Mouse (Mus musculus) myocyte (in vitro differentiated cells): ENCODE measurements around the gene Gm20521. TPM values are rescaled to one million over a fixed set of nuclear protein-coding genes. Genes with fewer than 3 reads are reported as not detected.
A peak's percentile ranks its signal among the peaks of the same experiment; 100 is the strongest.
"Not testable (repeated sequence)": the region's sequence is repeated elsewhere in the genome, so short reads cannot be mapped to it uniquely, and the experiment has no call there.

Experiments
- H3K27me3 ChIP-seq: one replicate; pipeline ENCODE4 v1.6.1; 2011; ENCODE audit not compliant: control insufficient read depth, insufficient read depth, insufficient read length
- H3K36me3 ChIP-seq: one replicate; pipeline ENCODE4 v1.6.1; 2011; ENCODE audit not compliant: control insufficient read depth, insufficient read depth
- H3K4me2 ChIP-seq: one replicate; pipeline ENCODE4 v1.6.1; 2011; ENCODE audit warnings: low read depth, control low read depth
- H3K4me3 ChIP-seq: one replicate; pipeline ENCODE4 v1.5.1; 2011; ENCODE audit warnings: mild to moderate bottlenecking, control low read depth, moderate library complexity
- H3K79me2 ChIP-seq: one replicate; pipeline ENCODE4 v1.6.1; 2011; ENCODE audit not compliant: control insufficient read depth, insufficient read depth
- H3ac ChIP-seq: one replicate; pipeline ENCODE4 v1.6.1; 2011; ENCODE audit not compliant: control insufficient read depth, insufficient read length
- CEBPB ChIP-seq: IDR thresholded peaks from 2 replicates; pipeline ENCODE4 v1.6.1; 2011; ENCODE audit warnings: mild to moderate bottlenecking, moderate library complexity; ENCODE audit not compliant: poor library complexity, insufficient read depth, severe bottlenecking
- E2F4 ChIP-seq: IDR thresholded peaks from one replicate; pipeline ENCODE4 v1.6.1; 2011; ENCODE audit warnings: mild to moderate bottlenecking, control low read depth, moderate library complexity; ENCODE audit not compliant: insufficient read depth
- MAX ChIP-seq: IDR thresholded peaks from one replicate; pipeline ENCODE4 v1.6.1; 2011; ENCODE audit warnings: low read depth, mild to moderate bottlenecking, control low read depth
- MYOD1 ChIP-seq, 3 experiments: IDR thresholded peaks; one replicate each; pipeline ENCODE4 v1.6.1; 2011; ENCODE audit warnings: control low read depth in 2 of 3, low read depth in 2 of 3, mild to moderate bottlenecking in 2 of 3, moderate library complexity in 1 of 3; ENCODE audit not compliant: insufficient read length in 2 of 3, control insufficient read depth in 1 of 3
- MYOG ChIP-seq, 3 experiments: IDR thresholded peaks; one replicate each; pipeline ENCODE4 v1.6.1; 2011; ENCODE audit warnings: control low read depth in 2 of 3, low read depth in 2 of 3, mild to moderate bottlenecking in 2 of 3; ENCODE audit not compliant: insufficient read length in 2 of 3, control insufficient read depth in 1 of 3, insufficient read depth in 1 of 3
- POLR2A ChIP-seq: IDR thresholded peaks from one replicate; pipeline ENCODE4 v1.6.1; 2011; ENCODE audit warnings: low read depth, mild to moderate bottlenecking, control low read depth, moderate library complexity; ENCODE audit not compliant: insufficient read length
- POLR2AphosphoS2 ChIP-seq: IDR thresholded peaks from one replicate; pipeline ENCODE4 v1.6.1; 2011; ENCODE audit warnings: low read depth, control low read depth; ENCODE audit not compliant: insufficient read length
- REST ChIP-seq: IDR thresholded peaks from one replicate; pipeline ENCODE4 v1.6.1; 2011; ENCODE audit warnings: mild to moderate bottlenecking, control low read depth, moderate library complexity; ENCODE audit not compliant: insufficient read depth, insufficient read length
- SRF ChIP-seq: IDR thresholded peaks from one replicate; pipeline ENCODE4 v1.6.1; 2011; ENCODE audit warnings: low read depth; ENCODE audit not compliant: control insufficient read depth, insufficient read length
- TCF12 ChIP-seq: IDR thresholded peaks from one replicate; pipeline ENCODE4 v1.6.1; 2011; ENCODE audit warnings: mild to moderate bottlenecking, control low read depth; ENCODE audit not compliant: poor library complexity, insufficient read depth, severe bottlenecking
- TCF3 ChIP-seq: IDR thresholded peaks from one replicate; pipeline ENCODE4 v1.6.1; 2011; ENCODE audit warnings: low read depth, control low read depth; ENCODE audit not compliant: insufficient read length
- USF1 ChIP-seq: IDR thresholded peaks from one replicate; pipeline ENCODE4 v1.6.1; 2011; ENCODE audit warnings: low read depth, mild to moderate bottlenecking, control low read depth, moderate library complexity
- polyA plus RNA-seq: library from polyadenylated mRNA; unstranded; fragments of >200 nt; fragmentation: generic; extraction: Trizol; gene quantifications from one replicate; pipeline ENCODE4 v1.2.1, GENCODE M21; 2012; ENCODE audit warnings: missing spikeins

The Gm20521 gene
- polyA plus RNA-seq, 1 experiment = 0.47 TPM

DNA sequence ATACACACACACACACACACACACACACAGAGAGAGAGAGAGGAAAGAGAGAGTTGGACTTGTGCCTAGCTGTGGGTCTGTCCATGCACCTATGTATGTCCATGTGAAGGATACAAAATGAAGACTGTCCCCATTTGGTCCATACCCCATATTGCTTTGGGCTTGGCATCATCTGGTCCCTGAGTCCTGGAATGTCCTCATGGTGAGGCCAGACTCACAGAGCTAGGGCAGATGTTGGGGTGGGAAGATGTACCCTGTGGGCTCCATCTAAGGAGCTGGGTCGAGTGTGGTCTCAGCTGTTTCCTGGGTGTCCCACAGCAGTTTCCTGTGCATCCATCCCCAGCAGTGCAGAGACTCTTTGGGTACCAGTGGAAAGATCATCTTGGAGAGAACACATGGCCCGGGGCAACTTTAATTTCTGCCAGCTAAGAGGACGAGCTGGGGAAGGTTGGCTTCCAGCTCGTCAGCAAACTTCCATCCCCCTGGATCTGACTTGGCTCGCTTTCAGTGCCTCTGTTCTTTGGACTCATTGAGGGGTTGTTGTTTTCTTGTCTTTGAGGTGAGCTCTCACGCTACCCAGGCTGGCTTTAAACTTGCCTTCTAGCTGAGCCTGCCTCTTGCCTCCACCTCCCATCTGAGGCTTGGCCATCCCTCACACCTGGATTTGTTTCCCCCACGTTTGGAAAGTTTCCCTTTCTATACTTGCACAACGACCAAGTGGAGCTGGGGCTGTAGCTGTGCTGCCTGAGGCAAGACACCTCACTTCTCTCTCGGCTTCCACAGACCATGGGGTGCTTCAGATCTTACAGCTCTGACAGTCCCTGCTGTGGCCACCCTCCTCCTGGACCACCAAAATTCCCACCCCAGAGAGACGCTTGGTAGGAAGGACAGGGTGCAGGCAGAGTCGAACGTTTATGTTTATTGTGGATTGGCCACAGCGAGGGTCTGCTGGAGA lies 58.1 kb downstream of the Gm20521 start:
- no peaks in the 10 kb centered on the region for H3K79me2 ChIP-seq
- TF ChIP-seq TCF12 (no peak), SRF (no peak), REST (no peak), POLR2AphosphoS2 (no peak), MAX (no peak), USF1 (no peak), TCF3 (no peak), MYOD1 (IDR thresholded peaks at IDR 0.05; ENCODE audit: control insufficient read depth in 1 of 3, insufficient read length in 2 of 3, low read depth in 2 of 3) (no peak), MYOG (IDR thresholded peaks at IDR 0.05; ENCODE audit: control insufficient read depth in 1 of 3, insufficient read depth in 1 of 3, insufficient read length in 2 of 3, low read depth in 2 of 3) (no peak), POLR2A (no peak), E2F4 (no peak), CEBPB (no peak)
- no peak overlapping the region for H3K4me2 ChIP-seq
- H3ac ChIP-seq = no peak overlapping the region
- no peak overlapping the region for H3K4me3 ChIP-seq
- peaks cover 11% of the 10 kb centered on the region for H3K27me3 ChIP-seq
- no peaks in the 10 kb centered on the region for H3K36me3 ChIP-seq

DNA sequence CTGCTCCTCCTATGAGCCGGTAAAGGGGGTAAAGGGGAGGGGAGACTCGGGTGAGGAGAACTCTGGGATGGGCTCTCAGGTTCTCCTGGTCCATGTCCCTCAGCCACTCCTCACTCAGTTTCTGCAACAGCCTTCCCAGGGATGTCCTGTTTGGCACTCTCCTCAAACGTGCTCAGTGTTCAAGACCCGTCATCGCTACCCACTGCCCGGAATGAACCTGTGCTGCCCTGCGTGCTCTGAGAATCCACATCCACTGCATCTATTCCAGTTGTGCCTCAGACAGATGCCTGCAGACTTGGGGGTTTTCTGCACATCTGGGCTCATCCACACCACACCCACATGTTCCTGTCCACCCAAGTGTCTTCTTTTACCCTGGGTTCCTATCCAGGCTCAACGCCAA lies 59.2 kb downstream of the Gm20521 start:
- no peak overlapping the region for H3ac ChIP-seq
- no peak for TF ChIP-seq MAX
- no peak for TF ChIP-seq SRF
- no peak for TF ChIP-seq E2F4
- no peak for TF ChIP-seq POLR2AphosphoS2
- TF ChIP-seq CEBPB = no peak
- no peak overlapping the region for H3K4me2 ChIP-seq
- peaks cover 8% of the 10 kb centered on the region for H3K27me3 ChIP-seq
- no peak overlapping the region for H3K4me3 ChIP-seq
- H3K79me2 ChIP-seq = no peaks in the 10 kb centered on the region
- H3K36me3 ChIP-seq = no peaks in the 10 kb centered on the region

DNA sequence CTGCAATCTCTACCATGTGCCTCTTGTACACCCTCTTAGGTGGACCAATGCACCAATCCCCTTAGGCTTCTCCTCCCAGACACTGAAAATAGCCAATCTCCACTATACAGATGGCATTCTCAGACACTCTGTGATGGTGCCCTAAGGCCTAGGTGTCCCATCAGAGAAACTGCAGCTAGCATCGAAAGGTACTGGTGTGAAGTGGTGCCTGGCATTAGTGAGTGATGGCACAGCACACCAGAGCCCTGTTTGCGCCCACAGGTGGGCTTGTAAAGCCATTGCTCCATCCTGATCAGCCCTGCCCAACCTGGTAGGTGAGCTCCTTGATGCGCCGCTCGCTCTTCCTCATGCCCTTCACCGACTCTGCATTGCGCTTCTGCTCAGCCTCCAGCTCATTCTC lies 60.7 kb downstream of the Gm20521 start:
- no peak for TF ChIP-seq CEBPB
- TF ChIP-seq USF1 = no peak
- no peak for TF ChIP-seq MAX
- no peak for TF ChIP-seq E2F4
- TF ChIP-seq MYOG (IDR thresholded peaks at IDR 0.05; ENCODE audit: control insufficient read depth in 1 of 3, insufficient read depth in 1 of 3, insufficient read length in 2 of 3, low read depth in 2 of 3) = no peak

DNA sequence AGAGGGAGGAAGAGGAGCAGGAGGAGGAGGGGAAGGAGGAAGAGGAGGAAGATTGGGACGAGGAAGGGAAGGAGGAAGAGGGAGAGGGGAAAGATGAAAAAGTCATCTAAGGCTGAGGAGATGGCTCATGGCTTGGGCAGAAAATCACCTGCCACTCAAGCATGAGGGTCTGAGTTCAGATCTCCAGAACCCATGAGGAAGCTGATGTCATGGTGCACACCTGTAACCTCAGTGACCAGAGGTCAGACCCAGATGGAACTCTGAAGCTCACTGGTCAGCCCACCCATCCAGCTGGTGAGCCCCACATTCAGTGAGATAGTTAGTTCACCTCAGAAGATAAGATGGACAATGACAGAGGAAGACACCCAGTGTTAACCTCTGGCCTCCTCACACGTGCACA lies 61.7 kb downstream of the Gm20521 start:
- Histone ChIP-seq H3K4me3 (no peak overlapping the region), H3ac (no peak overlapping the region), H3K27me3 (peaks cover 8% of the 10 kb centered on the region), H3K4me2 (no peak overlapping the region), H3K36me3 (no peaks in the 10 kb centered on the region), H3K79me2 (no peaks in the 10 kb centered on the region)
- TF ChIP-seq USF1 (no peak), E2F4 (no peak), TCF3 (no peak)

More for the DNA sequence above, 60.7 kb downstream of the Gm20521 start:
- Histone ChIP-seq H3K4me3 (no peak overlapping the region), H3K36me3 (no peaks in the 10 kb centered on the region), H3K79me2 (no peaks in the 10 kb centered on the region), H3K27me3 (peaks cover 4% of the 10 kb centered on the region), H3K4me2 (no peak overlapping the region), H3ac (no peak overlapping the region)

- Histone ChIP-seq H3K4me2 (peak overlapping the region; percentile 45), H3K36me3 (no peaks in the 10 kb centered on the region), H3ac (no peak overlapping the region), H3K27me3 (peaks cover 13% of the 10 kb centered on the region), H3K4me3 (no peak overlapping the region), H3K79me2 (no peaks in the 10 kb centered on the region)
- TF ChIP-seq MYOG (IDR thresholded peaks at IDR 0.05; ENCODE audit: control insufficient read depth in 1 of 3, insufficient read depth in 1 of 3, insufficient read length in 2 of 3, low read depth in 2 of 3) = peak; percentile 51 to 63 (median 54)
- no peak for TF ChIP-seq SRF
- no peak for TF ChIP-seq E2F4
- no peak for TF ChIP-seq TCF3
- no peak for TF ChIP-seq TCF12
- TF ChIP-seq POLR2AphosphoS2 = no peak
- TF ChIP-seq MYOD1 (IDR thresholded peaks at IDR 0.05; ENCODE audit: control insufficient read depth in 1 of 3, insufficient read length in 2 of 3, low read depth in 2 of 3) = peak in 1 of 3 experiments; percentile 22
- TF ChIP-seq CEBPB = no peak
Observed at GRCm38 (mm10) chr14:54945975-54946704, 62.9 kb downstream of the Gm20521 start.

- peaks cover 13% of the 10 kb centered on the region for H3K27me3 ChIP-seq
- not testable (repeated sequence) for H3K36me3 ChIP-seq, H3K79me2 ChIP-seq, H3K4me3 ChIP-seq, H3K4me2 ChIP-seq, H3ac ChIP-seq
Observed at GRCm38 (mm10) chr14:54947008-54947407, 63.8 kb downstream of the Gm20521 start.
